In genomic region chr10:10928798-10929366, GRCm38 (mm10) we compare ENCODE assay signal across 21 mouse cellular contexts.
A peak's percentile ranks its signal among the peaks of the same experiment; 100 is the strongest.
DNase-seq lines count a peak whose midpoint lies in the region; ATAC-seq and TF ChIP-seq lines count a peak whose summit lies in the region.
"Had no signal": no experiment of that assay in that cellular context is flagged by ENCODE, and none has a peak within 500 bp of the region (broad histone marks: within the 10 kb centered on the region; RNA-seq: fewer than 3 reads in every experiment).

No protein-coding gene starts in this region.

- 32% methylated on average over 5 of the region's 5 CpGs for WGBS in midbrain, embryonic 11.5 days
- 30% methylated on average over 5 of the region's 5 CpGs for WGBS in midbrain, embryonic 16.5 days
- WGBS in midbrain, embryonic 14.5 days, result 15% methylated on average over 5 of the region's 5 CpGs

- no peaks in the 10 kb centered on the region for H3K36me3 ChIP-seq in midbrain, embryonic 11.5 days (ENCODE audit: control insufficient read depth, insufficient read depth, low read length)
- H3K36me3 ChIP-seq in midbrain, embryonic 16.5 days (ENCODE audit: control insufficient read depth, insufficient read depth, low read length), result no peaks in the 10 kb centered on the region
- H3K36me3 ChIP-seq in midbrain, embryonic 14.5 days (ENCODE audit: control insufficient read depth, insufficient read depth, low read length), result no peaks in the 10 kb centered on the region
- H3K36me3 ChIP-seq: embryonic facial prominence, embryonic 15.5 days; forebrain, embryonic 10.5 days; G1E; heart, embryonic 13.5 days; hindbrain, embryonic 15.5 days had no signal

- H3K27me3 ChIP-seq in midbrain, embryonic 11.5 days (ENCODE audit: control insufficient read depth, insufficient read depth, low read length), result no peaks in the 10 kb centered on the region
- H3K27me3 ChIP-seq in midbrain, embryonic 16.5 days (ENCODE audit: control insufficient read depth, insufficient read depth, low read depth, low read length), result no peaks in the 10 kb centered on the region
- no peaks in the 10 kb centered on the region for H3K27me3 ChIP-seq in midbrain, embryonic 14.5 days (ENCODE audit: control insufficient read depth, insufficient read depth, low read length)
- H3K27me3 ChIP-seq: embryonic facial prominence, embryonic 15.5 days; heart, embryonic 13.5 days; hindbrain, embryonic 15.5 days had no signal

- H3K27ac ChIP-seq in midbrain, embryonic 11.5 days (ENCODE audit: low read depth, low read length), result no peak overlapping the region
- H3K27ac ChIP-seq in midbrain, embryonic 16.5 days (ENCODE audit: low read length), result no peak overlapping the region
- H3K27ac ChIP-seq in midbrain, embryonic 14.5 days (replicated peaks; ENCODE audit: low read depth, low read length), result no peak overlapping the region
- H3K27ac ChIP-seq: embryonic facial prominence, embryonic 15.5 days; forebrain, embryonic 10.5 days; gastrocnemius, adult 2 months; heart, embryonic 13.5 days; hindbrain, embryonic 15.5 days had no signal

- H3K9ac ChIP-seq in midbrain, embryonic 11.5 days (ENCODE audit: low read length), result no peak overlapping the region
- no peak overlapping the region for H3K9ac ChIP-seq in midbrain, embryonic 16.5 days (ENCODE audit: low read depth, low read length)
- no peak overlapping the region for H3K9ac ChIP-seq in midbrain, embryonic 14.5 days (replicated peaks; ENCODE audit: low read length)
- H3K9ac ChIP-seq: embryonic facial prominence, embryonic 15.5 days; heart, embryonic 13.5 days; hindbrain, embryonic 15.5 days had no signal

- H3K4me2 ChIP-seq in midbrain, embryonic 11.5 days, result no peak overlapping the region
- no peak overlapping the region for H3K4me2 ChIP-seq in midbrain, embryonic 16.5 days (ENCODE audit: low read length)
- no peak overlapping the region for H3K4me2 ChIP-seq in midbrain, embryonic 14.5 days (ENCODE audit: low read length)
- H3K4me2 ChIP-seq: embryonic facial prominence, embryonic 15.5 days; heart, embryonic 13.5 days; hindbrain, embryonic 15.5 days had no signal

- peaks cover 5% of the 10 kb centered on the region; the same call in 1 of the 2 replicates for H3K4me1 ChIP-seq in midbrain, embryonic 11.5 days (ENCODE audit: control insufficient read depth, insufficient read depth, low read length)
- H3K4me1 ChIP-seq in midbrain, embryonic 16.5 days (ENCODE audit: control insufficient read depth, insufficient read depth, low read length), result no peaks in the 10 kb centered on the region
- H3K4me1 ChIP-seq in midbrain, embryonic 14.5 days (ENCODE audit: control insufficient read depth, insufficient read depth, low read length), result peaks cover 11% of the 10 kb centered on the region; the same call in 1 of the 2 replicates
- H3K4me1 ChIP-seq: embryonic facial prominence, embryonic 15.5 days; heart, embryonic 13.5 days; hindbrain, embryonic 15.5 days had no signal

- no peak for DNase-seq in frontal cortex, postnatal 25 days (ENCODE audit: low spot score in 2 of 2)
- DNase-seq in midbrain, embryonic 11.5 days (ENCODE audit: low spot score, missing footprints), result peak; percentile 89
- peak; percentile 41 for DNase-seq in brain, embryonic 14.5 days (ENCODE audit: low read depth)
- peak; percentile 34 for DNase-seq in midbrain, embryonic 14.5 days
- DNase-seq in kidney, postnatal 36 days, result no peak
- DNase-seq: adrenal gland, postnatal 10 days; cerebellum, adult 18-20 months; cerebellum, adult 9-11 months; cerebellum, postnatal 36 days; gastrocnemius, adult 2 months; gastrocnemius, postnatal 25 days; heart, postnatal 36 days had no signal

- peak; percentile 90 for ATAC-seq in frontal cortex, adult (ENCODE audit: low TSS enrichment)
- ATAC-seq in midbrain, embryonic 11.5 days (ENCODE audit: low FRiP score), result peak; percentile 51
- ATAC-seq in midbrain, embryonic 16.5 days, result no peak
- ATAC-seq in midbrain, embryonic 14.5 days (ENCODE audit: low FRiP score, low TSS enrichment), result no peak
- ATAC-seq: intestine, embryonic 16.5 days had no signal

- no peaks in the 10 kb centered on the region for H3K9me3 ChIP-seq in midbrain, embryonic 11.5 days (ENCODE audit: control insufficient read depth, low read length)
- no peaks in the 10 kb centered on the region for H3K9me3 ChIP-seq in midbrain, embryonic 16.5 days (replicated peaks; ENCODE audit: control insufficient read depth, low read length, poor library complexity, severe bottlenecking)
- no peaks in the 10 kb centered on the region for H3K9me3 ChIP-seq in midbrain, embryonic 14.5 days (ENCODE audit: control insufficient read depth, low read length)
- H3K9me3 ChIP-seq: embryonic facial prominence, embryonic 15.5 days; forebrain, embryonic 10.5 days; G1E; heart, embryonic 13.5 days; hindbrain, embryonic 15.5 days had no signal

- no peak for TF ChIP-seq POLR2A in brain, embryonic 14.5 days (IDR thresholded peaks at IDR 0.05; ENCODE audit: borderline replicate concordance, extremely low read depth, insufficient read depth, insufficient read length, poor library complexity, severe bottlenecking)

- no peak for TF ChIP-seq CTCF in brain, embryonic 14.5 days (IDR thresholded peaks at IDR 0.05; ENCODE audit: borderline replicate concordance, extremely low read depth, insufficient read depth, insufficient read length)

- H3K4me3 ChIP-seq in midbrain, embryonic 11.5 days (ENCODE audit: low read depth, low read length), result no peak overlapping the region
- no peak overlapping the region for H3K4me3 ChIP-seq in midbrain, embryonic 16.5 days (ENCODE audit: low read depth, low read length)
- H3K4me3 ChIP-seq in midbrain, embryonic 14.5 days (replicated peaks; ENCODE audit: low read depth, low read length), result no peak overlapping the region
- H3K4me3 ChIP-seq: embryonic facial prominence, embryonic 15.5 days; erythroblast, embryonic 14.5 days; forebrain, embryonic 10.5 days; gastrocnemius, adult 2 months; heart, embryonic 13.5 days; hindbrain, embryonic 15.5 days had no signal

Comparison
In these comparisons a context has a peak if more than half of its experiments do, and no peak if none do; other contexts are left out.
1. ATAC-seq: peak in frontal cortex, adult (single experiment) and midbrain, embryonic 11.5 days (single experiment); none in midbrain, embryonic 16.5 days (single experiment) and midbrain, embryonic 14.5 days (single experiment).
2. DNase-seq: peak in midbrain, embryonic 11.5 days (single experiment), brain, embryonic 14.5 days (single experiment) and midbrain, embryonic 14.5 days (single experiment); none in frontal cortex, postnatal 25 days (0 of 2) and kidney, postnatal 36 days (0 of 2).